Mouse (Mus musculus) kidney, embryonic 16.5 days (tissue): ENCODE measurements around the gene Rgs17. TPM values are rescaled to one million over a fixed set of nuclear protein-coding genes. Genes with fewer than 3 reads are reported as not detected.

Source experiments
- ATAC-seq: fragments of 200-750 bp; cut with Nextera tagmentation; 2 replicates; pipeline ENCODE4 v1.8.0; 2017; ENCODE audit warnings: moderate TSS enrichment; ENCODE audit not compliant: low FRiP score, low TSS enrichment
- H3K27ac ChIP-seq: fragments of 300-500 bp; sonication (generic); 2 replicates; pipeline ENCODE4 v1.5.1; 2014; ENCODE audit warnings: low read length
- H3K27me3 ChIP-seq: fragments of 300-500 bp; sonication (generic); 2 replicates; pipeline ENCODE4 v1.6.1; 2014; ENCODE audit warnings: low read length, control low read depth, mixed read lengths; ENCODE audit not compliant: insufficient read depth
- H3K36me3 ChIP-seq: fragments of 300-500 bp; sonication (generic); 2 replicates; pipeline ENCODE4 v1.6.1; 2014; ENCODE audit warnings: low read length, control low read depth, mixed read lengths; ENCODE audit not compliant: insufficient read depth
- H3K4me1 ChIP-seq: fragments of 300-500 bp; sonication (generic); 2 replicates; pipeline ENCODE4 v1.6.1; 2014; ENCODE audit warnings: low read length, control low read depth, mixed read lengths; ENCODE audit not compliant: insufficient read depth
- H3K4me2 ChIP-seq: fragments of 300-500 bp; sonication (generic); replicated peaks from 2 replicates; pipeline ENCODE4 v1.6.1; 2014; ENCODE audit warnings: low read depth, low read length
- H3K4me3 ChIP-seq: fragments of 300-500 bp; sonication (generic); 2 replicates; pipeline ENCODE4 v1.5.1; 2014; ENCODE audit warnings: mild to moderate bottlenecking, low read length
- H3K9ac ChIP-seq: fragments of 300-500 bp; sonication (generic); replicated peaks from 2 replicates; pipeline ENCODE4 v1.6.1; 2014; ENCODE audit warnings: low read length
- H3K9me3 ChIP-seq: fragments of 300-500 bp; sonication (generic); 2 replicates; pipeline ENCODE4 v1.6.1; 2016; ENCODE audit warnings: low read length, control low read depth
- WGBS: fragments of 180-500 bp; shearing (Covaris S2); extraction: QIAGEN DNeasy Blood & Tissue Kit; methylation state at CpG from one replicate; pipeline ENCODE4 v1.1.7; 2014; 5-methylcytosine and 5-hydroxymethylcytosine counted together
- polyA plus RNA-seq: library from polyadenylated mRNA; unstranded; fragments of >200 nt; fragmentation: Nextera tagmentation; extraction: Ambion mirVana; gene quantifications from 2 replicates; pipeline ENCODE4 v1.2.1, GENCODE M21; 2015

The Rgs17 gene
- polyA plus RNA-seq, 1 experiment from 2014 or later: 1.0 TPM

- 74% methylated on average over 4 of the region's 4 CpGs for WGBS
- ATAC-seq: no peak
- H3K27ac ChIP-seq: peak overlapping the region; percentile 21; the same call in 1 of the 2 replicates
Measured at GRCm38 (mm10) chr10:5806996-5807395, 115.2 kb downstream of the Rgs17 start.

GRCm38 (mm10) chr10:5806416-5806815, 115.8 kb downstream of the Rgs17 start:
- Histone ChIP-seq H3K4me3 (peak overlapping the region; percentile 86), H3K4me1 (peaks cover 31% of the 10 kb centered on the region), H3K27me3 (no peaks in the 10 kb centered on the region), H3K4me2 (peak overlapping the region; percentile 50), H3K9ac (peak overlapping the region; percentile 79), H3K27ac (peak overlapping the region; percentile 83), H3K9me3 (no peaks in the 10 kb centered on the region), H3K36me3 (peaks cover 9% of the 10 kb centered on the region)
- no peak for ATAC-seq
- WGBS: 15% methylated on average over 8 of the region's 8 CpGs

More at GRCm38 (mm10) chr10:5806996-5807395, 115.2 kb downstream of the Rgs17 start:
- Histone ChIP-seq H3K4me1 (peaks cover 27% of the 10 kb centered on the region), H3K27me3 (no peaks in the 10 kb centered on the region), H3K4me3 (no peak overlapping the region), H3K9ac (no peak overlapping the region), H3K4me2 (no peak overlapping the region), H3K36me3 (peaks cover 9% of the 10 kb centered on the region), H3K9me3 (no peaks in the 10 kb centered on the region)

DNA sequence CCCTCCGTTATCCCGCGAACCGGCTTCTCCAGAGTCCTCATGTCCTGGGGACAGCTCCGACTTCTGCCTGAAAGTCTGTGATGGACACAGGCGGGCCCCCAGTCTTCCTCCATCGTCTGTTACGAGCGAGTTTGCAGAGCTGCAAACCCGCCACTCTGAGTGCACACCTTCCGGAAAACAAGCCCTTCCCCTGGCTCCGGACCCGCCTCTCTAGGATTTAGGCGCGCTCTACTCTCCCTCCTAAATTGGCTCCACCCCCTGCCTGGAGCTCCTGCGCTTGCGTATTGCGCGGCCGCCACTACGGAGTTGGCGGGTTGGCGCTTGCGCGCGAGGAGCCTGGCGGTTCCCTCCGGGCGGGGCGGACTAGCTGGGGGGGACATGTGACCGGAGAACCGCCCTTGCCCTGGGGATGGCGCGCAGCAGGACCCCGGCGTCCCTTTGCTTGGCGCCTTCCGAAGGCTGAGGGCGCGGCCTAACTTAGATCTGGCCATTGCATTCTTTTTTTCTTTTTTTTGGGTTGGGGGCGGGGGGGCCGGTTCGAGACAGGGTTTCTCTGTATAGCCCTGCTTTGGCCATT, 116.4 kb downstream of the Rgs17 start:
- H3K4me3 ChIP-seq: peak overlapping the region; percentile 86
- H3K27me3 ChIP-seq: no peaks in the 10 kb centered on the region
- peak overlapping the region; percentile 88 for H3K27ac ChIP-seq
- peak; percentile 95 for ATAC-seq
- H3K4me1 ChIP-seq: peaks cover 31% of the 10 kb centered on the region
- H3K36me3 ChIP-seq: peaks cover 14% of the 10 kb centered on the region
- H3K4me2 ChIP-seq: peak overlapping the region; percentile 50
- H3K9ac ChIP-seq: peak overlapping the region; percentile 79
- no peaks in the 10 kb centered on the region for H3K9me3 ChIP-seq
- WGBS: under 1% methylated on average over 43 of the region's 43 CpGs

- peak; percentile 95 for ATAC-seq
- Histone ChIP-seq H3K36me3 (peaks cover 20% of the 10 kb centered on the region), H3K4me2 (peak within 1 kb of the TSS; percentile 82), H3K27me3 (no peaks in the 10 kb centered on the region), H3K9me3 (no peaks in the 10 kb centered on the region), H3K4me3 (peak within 1 kb of the TSS; percentile 86), H3K4me1 (peaks cover 31% of the 10 kb centered on the region), H3K9ac (peak within 1 kb of the TSS; percentile 79), H3K27ac (peak within 1 kb of the TSS; percentile 88)
- under 1% methylated on average over 42 of the region's 42 CpGs for WGBS
Measured at GRCm38 (mm10) chr10:5805243-5805730, 116.9 kb downstream of the Rgs17 start, which contains the start of gene Fbxo5. Fbxo5 (minus strand) TSS chr10:5805600.

DNA sequence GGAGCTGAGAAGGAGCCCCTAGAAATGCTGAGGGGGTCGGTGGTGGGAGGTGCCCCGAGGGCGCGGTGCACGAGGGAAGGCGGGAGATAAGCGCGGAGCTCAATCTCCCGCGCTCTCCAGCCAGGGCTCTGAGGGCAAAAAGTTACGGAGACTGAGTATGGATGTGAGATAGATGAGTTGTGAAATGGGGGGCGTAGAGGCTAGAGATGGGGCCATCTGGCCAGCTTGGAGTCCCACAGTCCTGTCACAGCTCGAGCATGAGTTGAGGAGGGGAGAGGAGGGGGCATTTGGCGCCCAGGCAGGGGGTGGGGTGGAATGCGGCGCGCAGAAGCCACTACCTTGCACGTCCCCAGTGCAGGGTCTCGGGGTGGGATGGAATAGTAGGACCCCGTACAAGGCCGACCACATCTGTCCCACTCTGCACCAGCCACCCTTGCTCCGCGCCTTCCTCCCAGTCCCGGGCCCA, 117.5 kb downstream of the Rgs17 start:
- Histone ChIP-seq H3K4me3 (peak overlapping the region; percentile 86), H3K36me3 (peaks cover 25% of the 10 kb centered on the region), H3K4me1 (peaks cover 31% of the 10 kb centered on the region), H3K27me3 (no peaks in the 10 kb centered on the region), H3K27ac (peak overlapping the region; percentile 79), H3K4me2 (peak overlapping the region; percentile 82), H3K9ac (peak overlapping the region; percentile 78), H3K9me3 (no peaks in the 10 kb centered on the region)
- ATAC-seq: peak; percentile 46
- WGBS: under 1% methylated on average over 21 of the region's 24 CpGs

- peak overlapping the region; percentile 74 for H3K9ac ChIP-seq
- no peak for ATAC-seq
- H3K36me3 ChIP-seq: peaks cover 30% of the 10 kb centered on the region
- no peak overlapping the region for H3K27ac ChIP-seq
- 3% methylated on average over 1 of the region's 1 CpGs for WGBS
- H3K4me1 ChIP-seq: peaks cover 31% of the 10 kb centered on the region
- H3K4me2 ChIP-seq: peak overlapping the region; percentile 66
- no peaks in the 10 kb centered on the region for H3K27me3 ChIP-seq
- H3K9me3 ChIP-seq: no peaks in the 10 kb centered on the region
- H3K4me3 ChIP-seq: peak overlapping the region; percentile 86
Measured at GRCm38 (mm10) chr10:5803739-5804138, 118.5 kb downstream of the Rgs17 start.

- WGBS: 18% methylated on average over 6 of the region's 6 CpGs
- no peaks in the 10 kb centered on the region for H3K27me3 ChIP-seq
- H3K27ac ChIP-seq: no peak overlapping the region
- peak overlapping the region; percentile 42 for H3K9ac ChIP-seq
- H3K9me3 ChIP-seq: no peaks in the 10 kb centered on the region
- H3K4me3 ChIP-seq: peak overlapping the region; percentile 86
- H3K4me2 ChIP-seq: peak overlapping the region; percentile 66
- peaks cover 31% of the 10 kb centered on the region for H3K4me1 ChIP-seq
- ATAC-seq: no peak
- H3K36me3 ChIP-seq: peaks cover 38% of the 10 kb centered on the region
Measured at GRCm38 (mm10) chr10:5802866-5803265, 119.3 kb downstream of the Rgs17 start.

GRCm38 (mm10) chr10:5800490-5800889, 121.7 kb downstream of the Rgs17 start:
- no peak overlapping the region for H3K4me3 ChIP-seq
- no peak overlapping the region for H3K27ac ChIP-seq
- H3K9me3 ChIP-seq: no peaks in the 10 kb centered on the region
- peaks cover 21% of the 10 kb centered on the region for H3K4me1 ChIP-seq
- WGBS: 97% methylated on average over 1 of the region's 1 CpGs
- H3K36me3 ChIP-seq: peaks cover 40% of the 10 kb centered on the region
- ATAC-seq: no peak
- no peaks in the 10 kb centered on the region for H3K27me3 ChIP-seq
- no peak overlapping the region for H3K9ac ChIP-seq
- no peak overlapping the region for H3K4me2 ChIP-seq

DNA sequence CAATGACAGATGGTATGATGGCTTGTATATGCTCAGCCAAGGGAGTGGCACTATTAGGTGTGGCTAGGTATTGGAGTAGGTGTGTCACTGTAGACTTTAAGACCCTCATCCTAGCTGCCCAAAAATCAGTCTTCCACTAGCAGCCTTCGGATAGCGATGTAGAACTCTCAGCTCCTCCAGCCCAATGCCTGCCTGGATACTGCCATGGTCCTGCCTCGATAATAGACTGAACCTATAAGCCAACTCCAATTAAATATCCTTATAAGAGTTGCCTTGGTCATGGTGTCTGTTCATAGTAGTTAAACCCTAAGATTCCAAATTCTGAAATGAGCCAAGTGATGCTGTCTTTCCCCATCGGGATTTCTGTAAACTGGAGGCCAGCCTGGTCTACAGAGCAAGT, 124.1 kb downstream of the Rgs17 start:
- Histone ChIP-seq H3K9me3 (no peaks in the 10 kb centered on the region), H3K36me3 (peaks cover 40% of the 10 kb centered on the region), H3K4me2 (no peak overlapping the region), H3K27me3 (no peaks in the 10 kb centered on the region), H3K4me3 (no peak overlapping the region), H3K9ac (no peak overlapping the region), H3K27ac (no peak overlapping the region), H3K4me1 (peaks cover 12% of the 10 kb centered on the region)
- 85% methylated on average over 4 of the region's 4 CpGs for WGBS
- ATAC-seq: no peak

DNA sequence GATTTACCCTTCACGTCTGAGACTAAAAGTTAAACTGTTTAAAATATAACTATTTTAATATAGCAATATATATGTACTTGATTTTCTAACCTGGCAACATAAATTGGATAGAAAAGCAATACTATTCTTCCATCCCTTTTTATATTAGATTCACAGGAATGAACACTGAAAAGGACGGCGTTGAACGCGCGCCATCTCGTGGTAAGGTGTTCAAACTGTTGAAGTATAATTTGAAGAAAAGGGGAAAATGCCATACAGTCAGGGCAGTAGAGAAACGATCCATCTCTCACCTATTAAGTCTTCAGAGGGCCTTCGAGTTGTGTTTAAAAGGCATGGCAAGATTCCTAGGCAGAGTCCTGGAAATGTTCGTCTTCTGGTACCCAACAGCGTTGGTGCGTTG, 131.5 kb downstream of the Rgs17 start:
- no peaks in the 10 kb centered on the region for H3K27me3 ChIP-seq
- no peaks in the 10 kb centered on the region for H3K4me1 ChIP-seq
- H3K9ac ChIP-seq: no peak overlapping the region
- ATAC-seq: no peak
- no peaks in the 10 kb centered on the region for H3K9me3 ChIP-seq
- 23% methylated on average over 12 of the region's 12 CpGs for WGBS
- H3K27ac ChIP-seq: no peak overlapping the region
- H3K4me3 ChIP-seq: no peak overlapping the region
- H3K36me3 ChIP-seq: no peaks in the 10 kb centered on the region
- H3K4me2 ChIP-seq: no peak overlapping the region
